Mouse (Mus musculus) midbrain, embryonic 16.5 days (tissue): ENCODE measurements around the gene Ephb2. TPM values are rescaled to one million over a fixed set of nuclear protein-coding genes. Genes with fewer than 3 reads are reported as not detected.
A peak's percentile ranks its signal among the peaks of the same experiment; 100 is the strongest.

Experiments used
- ATAC-seq: fragments of 200-750 bp; cut with Nextera tagmentation; 2 replicates; pipeline ENCODE4 v1.8.0; 2017; ENCODE audit warnings: moderate TSS enrichment
- H3K27ac ChIP-seq: fragments of 300-500 bp; sonication (generic); 2 replicates; pipeline ENCODE4 v1.5.1; 2014; ENCODE audit warnings: mild to moderate bottlenecking, low read length, mixed read lengths
- H3K27me3 ChIP-seq: fragments of 300-500 bp; sonication (generic); 2 replicates; pipeline ENCODE4 v1.6.1; 2014; ENCODE audit warnings: low read depth, low read length, mixed read lengths; ENCODE audit not compliant: control insufficient read depth, insufficient read depth
- H3K36me3 ChIP-seq: fragments of 300-500 bp; sonication (generic); 2 replicates; pipeline ENCODE4 v1.6.1; 2014; ENCODE audit warnings: mild to moderate bottlenecking, low read length, moderate library complexity, mixed read lengths; ENCODE audit not compliant: control insufficient read depth, insufficient read depth
- H3K4me1 ChIP-seq: fragments of 300-500 bp; sonication (generic); 2 replicates; pipeline ENCODE4 v1.6.1; 2014; ENCODE audit warnings: mild to moderate bottlenecking, low read length, mixed read lengths; ENCODE audit not compliant: control insufficient read depth, insufficient read depth
- H3K4me2 ChIP-seq: fragments of 300-500 bp; sonication (generic); 2 replicates; pipeline ENCODE4 v1.6.1; 2014; ENCODE audit warnings: mild to moderate bottlenecking, low read length, mixed read lengths
- H3K4me3 ChIP-seq: fragments of 300-500 bp; sonication (generic); 2 replicates; pipeline ENCODE4 v1.5.1; 2014; ENCODE audit warnings: low read depth, mild to moderate bottlenecking, low read length, moderate library complexity, mixed read lengths
- H3K9ac ChIP-seq: fragments of 300-500 bp; sonication (generic); 2 replicates; pipeline ENCODE4 v1.6.1; 2014; ENCODE audit warnings: low read depth, low read length, mixed read lengths
- H3K9me3 ChIP-seq: fragments of 300-500 bp; sonication (generic); replicated peaks from 2 replicates; pipeline ENCODE4 v1.6.1; 2014; ENCODE audit warnings: mild to moderate bottlenecking, low read length, mixed read lengths; ENCODE audit not compliant: control insufficient read depth, poor library complexity, severe bottlenecking
- WGBS: fragments of 180-500 bp; shearing (Covaris S2); extraction: QIAGEN DNeasy Blood & Tissue Kit; methylation state at CpG from one replicate; pipeline ENCODE4 v1.1.7; 2014; 5-methylcytosine and 5-hydroxymethylcytosine counted together
- polyA plus RNA-seq: library from polyadenylated mRNA; unstranded; fragments of >200 nt; fragmentation: Nextera tagmentation; extraction: Ambion mirVana; gene quantifications from 2 replicates; pipeline ENCODE4 v1.2.1, GENCODE M21; 2015

Gene Ephb2
- polyA plus RNA-seq, 1 experiment from 2014 or later = 13.1 TPM

GRCm38 (mm10) chr4:136636511-136636910 lies 199.3 kb downstream of the Ephb2 start:
- WGBS = 63% methylated on average over 5 of the region's 5 CpGs
- no peak overlapping the region for H3K4me2 ChIP-seq
- H3K4me3 ChIP-seq = no peak overlapping the region
- H3K27ac ChIP-seq = no peak overlapping the region
- H3K27me3 ChIP-seq = no peaks in the 10 kb centered on the region
- H3K9ac ChIP-seq = no peak overlapping the region
- no peaks in the 10 kb centered on the region for H3K36me3 ChIP-seq
- no peak for ATAC-seq
- H3K9me3 ChIP-seq = no peaks in the 10 kb centered on the region
- peaks cover 15% of the 10 kb centered on the region for H3K4me1 ChIP-seq

- H3K36me3 ChIP-seq = no peaks in the 10 kb centered on the region
- peaks cover 15% of the 10 kb centered on the region for H3K4me1 ChIP-seq
- H3K9ac ChIP-seq = no peak overlapping the region
- no peak for ATAC-seq
- H3K4me3 ChIP-seq = no peak overlapping the region
- no peaks in the 10 kb centered on the region for H3K27me3 ChIP-seq
- H3K9me3 ChIP-seq = no peaks in the 10 kb centered on the region
- H3K4me2 ChIP-seq = no peak overlapping the region
- H3K27ac ChIP-seq = no peak overlapping the region
These were observed 199.8 kb downstream of the Ephb2 start for GRCm38 (mm10) chr4:136635995-136636394.

- Histone ChIP-seq H3K9ac (no peak overlapping the region), H3K4me2 (no peak overlapping the region), H3K27me3 (no peaks in the 10 kb centered on the region), H3K4me1 (no peaks in the 10 kb centered on the region), H3K27ac (no peak overlapping the region), H3K9me3 (no peaks in the 10 kb centered on the region), H3K36me3 (no peaks in the 10 kb centered on the region), H3K4me3 (no peak overlapping the region)
- 72% methylated on average over 11 of the region's 11 CpGs for WGBS
- ATAC-seq = no peak; the same call in 1 of the 2 replicates
These were observed 204.4 kb downstream of the Ephb2 start for GRCm38 (mm10) chr4:136631237-136631994.

- Histone ChIP-seq H3K9ac (no peak overlapping the region), H3K27ac (no peak overlapping the region), H3K9me3 (no peaks in the 10 kb centered on the region), H3K27me3 (no peaks in the 10 kb centered on the region), H3K4me3 (no peak overlapping the region), H3K36me3 (no peaks in the 10 kb centered on the region), H3K4me1 (no peaks in the 10 kb centered on the region), H3K4me2 (no peak overlapping the region)
- 75% methylated on average over 5 of the region's 6 CpGs for WGBS
- no peak for ATAC-seq
These were observed 209.2 kb downstream of the Ephb2 start for GRCm38 (mm10) chr4:136626590-136626989.

GRCm38 (mm10) chr4:136622388-136622787 lies 213.4 kb downstream of the Ephb2 start, which contains the start of gene Lactbl1:
Gene Lactbl1, plus strand, starts transcription at chr4:136622621.
- H3K9ac ChIP-seq = no peak within 1 kb of the TSS
- no peak for ATAC-seq
- no peaks in the 10 kb centered on the region for H3K4me1 ChIP-seq
- WGBS = 21% methylated on average over 6 of the region's 6 CpGs
- H3K36me3 ChIP-seq = no peaks in the 10 kb centered on the region
- H3K4me2 ChIP-seq = no peak within 1 kb of the TSS
- no peak within 1 kb of the TSS for H3K27ac ChIP-seq
- H3K9me3 ChIP-seq = no peaks in the 10 kb centered on the region
- H3K27me3 ChIP-seq = no peaks in the 10 kb centered on the region
- no peak within 1 kb of the TSS for H3K4me3 ChIP-seq

GRCm38 (mm10) chr4:136621956-136622355 lies 213.8 kb downstream of the Ephb2 start:
- H3K27ac ChIP-seq = no peak overlapping the region
- no peak overlapping the region for H3K9ac ChIP-seq
- ATAC-seq = no peak
- no peaks in the 10 kb centered on the region for H3K9me3 ChIP-seq
- H3K27me3 ChIP-seq = no peaks in the 10 kb centered on the region
- no peaks in the 10 kb centered on the region for H3K4me1 ChIP-seq
- H3K4me2 ChIP-seq = no peak overlapping the region
- 59% methylated on average over 5 of the region's 5 CpGs for WGBS
- no peaks in the 10 kb centered on the region for H3K36me3 ChIP-seq
- no peak overlapping the region for H3K4me3 ChIP-seq

GRCm38 (mm10) chr4:136621336-136621735 lies 214.5 kb downstream of the Ephb2 start:
- no peaks in the 10 kb centered on the region for H3K4me1 ChIP-seq
- H3K4me3 ChIP-seq = no peak overlapping the region
- no peak overlapping the region for H3K4me2 ChIP-seq
- H3K27me3 ChIP-seq = no peaks in the 10 kb centered on the region
- H3K36me3 ChIP-seq = no peaks in the 10 kb centered on the region
- no peak overlapping the region for H3K27ac ChIP-seq
- peak; percentile 54; the same call in 1 of the 2 replicates for ATAC-seq
- H3K9ac ChIP-seq = no peak overlapping the region
- 4% methylated on average over 1 of the region's 1 CpGs for WGBS
- no peaks in the 10 kb centered on the region for H3K9me3 ChIP-seq

GRCm38 (mm10) chr4:136613657-136614056 lies 222.1 kb downstream of the Ephb2 start:
- Histone ChIP-seq H3K9ac (no peak overlapping the region), H3K4me1 (no peaks in the 10 kb centered on the region), H3K27me3 (no peaks in the 10 kb centered on the region), H3K36me3 (no peaks in the 10 kb centered on the region), H3K9me3 (no peaks in the 10 kb centered on the region), H3K4me3 (no peak overlapping the region), H3K27ac (no peak overlapping the region), H3K4me2 (no peak overlapping the region)
- ATAC-seq = no peak
- WGBS = 63% methylated on average over 7 of the region's 7 CpGs

GRCm38 (mm10) chr4:136610387-136610856 lies 225.4 kb downstream of the Ephb2 start, which contains the start of gene Tex46:
Gene Tex46, plus strand, starts transcription at chr4:136610437.
- Histone ChIP-seq H3K9ac (no peak within 1 kb of the TSS), H3K9me3 (no peaks in the 10 kb centered on the region), H3K27ac (no peak within 1 kb of the TSS), H3K4me3 (no peak within 1 kb of the TSS), H3K27me3 (no peaks in the 10 kb centered on the region), H3K4me1 (no peaks in the 10 kb centered on the region), H3K4me2 (no peak within 1 kb of the TSS), H3K36me3 (no peaks in the 10 kb centered on the region)
- ATAC-seq = no peak
- WGBS = 35% methylated on average over 4 of the region's 4 CpGs
